Mouse (Mus musculus) ES-Bruce4 (cell line): ENCODE data around the gene Raf1.

Source experiments
- CTCF ChIP-seq: IDR thresholded peaks from one replicate; pipeline ENCODE4 v1.8.1; 2011; ENCODE audit warnings: low read depth, low read length
- EP300 ChIP-seq: IDR thresholded peaks from 2 replicates; pipeline ENCODE4 v1.6.1; 2011; ENCODE audit warnings: low read depth, low read length; ENCODE audit not compliant: insufficient read depth
- POLR2A ChIP-seq: IDR thresholded peaks from one replicate; pipeline ENCODE4 v1.8.1; 2011; ENCODE audit warnings: low read length; ENCODE audit not compliant: insufficient read depth

DNA sequence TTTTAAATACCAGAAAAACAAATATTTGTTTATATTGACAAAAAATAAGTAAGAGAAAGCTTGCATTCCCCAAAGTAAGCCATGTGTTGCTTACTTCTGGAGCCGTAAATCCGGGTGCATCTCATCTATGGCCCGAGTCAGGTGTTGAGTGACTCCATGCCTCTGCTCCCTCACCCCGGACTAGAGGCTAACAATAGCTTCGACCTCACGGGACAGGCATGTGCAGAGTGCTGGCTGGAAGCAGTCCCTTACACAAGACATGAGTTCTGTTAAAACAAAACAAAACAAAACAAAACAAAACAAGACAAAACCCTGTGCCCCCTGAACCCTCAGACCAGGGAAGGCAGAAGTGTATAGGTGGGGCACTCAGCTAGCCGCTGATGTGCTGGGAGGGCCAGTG lies 18.7 kb upstream of the Raf1 start:
- no peak for TF ChIP-seq CTCF
- no peak for TF ChIP-seq EP300
- TF ChIP-seq POLR2A, result no peak
